Mouse (Mus musculus): Measurements from ENCODE around the gene Ino80b.

Ino80b gene

DNA sequence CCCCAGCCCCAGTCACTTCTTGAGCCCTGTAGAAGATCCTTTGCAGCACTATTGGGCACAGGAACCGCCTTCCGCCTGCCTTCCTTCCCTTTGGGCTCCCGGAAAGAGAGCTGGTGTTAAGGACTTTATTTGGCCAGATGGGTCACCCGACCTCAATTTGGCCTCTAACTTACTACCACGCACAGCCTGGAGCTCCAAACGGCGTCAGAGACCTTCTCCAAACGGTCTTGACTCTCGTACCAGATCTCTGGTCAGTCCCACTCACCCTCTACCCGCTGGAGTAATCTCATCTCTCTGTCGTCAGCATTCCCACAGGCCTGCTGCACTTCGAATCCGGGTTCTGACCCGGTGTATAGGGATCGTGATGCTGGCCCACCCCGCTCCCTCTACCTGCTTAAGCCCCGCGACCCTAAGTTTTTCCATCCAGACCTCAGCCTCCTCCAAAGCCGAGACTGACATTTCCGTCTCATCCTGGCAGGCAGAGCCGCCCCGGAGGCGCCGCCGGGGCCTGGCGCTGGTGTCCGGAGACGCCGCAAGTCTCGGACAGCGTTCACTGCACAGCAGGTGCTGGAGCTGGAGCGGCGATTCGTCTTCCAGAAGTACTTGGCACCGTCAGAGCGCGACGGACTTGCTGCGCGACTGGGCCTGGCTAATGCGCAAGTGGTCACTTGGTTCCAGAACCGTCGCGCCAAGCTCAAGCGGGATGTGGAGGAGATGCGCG, 37.9 kb downstream of the Ino80b start:
- DNase-seq (ENCODE audit: extremely low spot score, low spot score) = peak; percentile 63

DNA sequence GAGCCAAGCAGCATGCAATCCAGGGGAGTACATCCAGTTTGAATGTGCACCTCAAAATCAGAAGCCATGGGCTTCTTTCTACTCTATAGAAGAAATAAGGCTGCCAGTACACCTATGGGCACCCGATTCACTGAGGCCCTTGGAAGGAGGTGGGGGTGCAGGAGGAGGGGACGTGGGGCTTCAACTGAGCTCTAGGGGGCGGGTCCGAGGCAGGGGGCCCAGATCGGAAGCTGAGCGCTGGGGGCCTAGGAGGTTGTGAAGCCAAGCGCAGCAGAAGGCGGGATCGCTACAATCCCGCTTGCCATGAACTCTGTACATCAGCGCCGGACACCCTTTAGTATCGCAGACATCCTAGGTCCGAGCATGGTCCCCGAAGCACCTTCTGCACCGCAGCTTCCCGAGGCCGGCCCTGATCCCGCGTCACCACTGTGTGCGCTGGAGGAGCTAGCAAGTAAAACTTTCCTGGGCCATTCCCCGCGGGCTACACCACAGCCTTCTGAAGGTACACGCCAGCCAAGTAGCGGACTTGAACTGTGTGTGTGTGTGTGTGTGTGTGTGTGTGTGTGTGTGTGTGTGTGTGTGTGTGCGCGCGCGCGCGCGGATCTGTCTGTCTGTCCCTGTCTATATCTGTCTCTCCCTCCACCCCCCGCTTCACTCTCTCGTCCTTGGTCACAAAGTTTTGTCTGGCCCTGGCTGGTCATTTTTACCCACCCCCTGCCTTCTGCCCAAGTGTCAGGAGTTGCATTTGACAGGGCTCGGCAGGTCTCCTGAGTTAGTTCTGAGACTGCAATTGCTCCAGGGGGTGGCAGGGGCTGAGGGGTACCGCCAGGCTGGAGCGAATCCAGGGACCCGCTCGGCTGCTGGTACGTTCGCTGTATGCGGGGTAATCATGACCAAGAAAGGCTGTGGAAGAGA, 38.9 kb downstream of the Ino80b start, which contains the start of gene Lbx2:
Lbx2 (plus strand) TSS at position 247 of the 915 bp plus-strand sequence.
- DNase-seq (ENCODE audit: extremely low spot score, low spot score) = peak; percentile 49

DNA sequence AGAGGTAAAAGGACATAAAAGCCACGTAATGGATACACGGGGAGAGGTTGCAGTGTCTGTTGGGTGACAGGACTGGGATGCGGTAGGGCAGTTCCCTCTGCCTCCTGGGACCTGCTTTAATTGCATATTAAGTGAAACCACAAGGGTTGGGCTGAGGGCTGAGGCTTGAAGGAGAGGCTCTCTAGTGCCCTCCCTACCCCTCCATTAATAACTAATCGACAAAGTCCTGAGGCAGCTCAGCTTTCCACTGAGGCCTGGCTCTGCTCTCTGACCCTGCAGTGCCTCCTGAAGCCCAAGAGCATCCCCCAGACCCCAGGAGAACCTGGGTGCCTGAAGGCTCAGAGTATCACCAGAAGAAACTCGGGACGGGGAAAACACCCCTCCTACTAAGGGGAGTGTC, 40.8 kb downstream of the Ino80b start:
- no peak for DNase-seq (ENCODE audit: extremely low spot score, low spot score)

DNA sequence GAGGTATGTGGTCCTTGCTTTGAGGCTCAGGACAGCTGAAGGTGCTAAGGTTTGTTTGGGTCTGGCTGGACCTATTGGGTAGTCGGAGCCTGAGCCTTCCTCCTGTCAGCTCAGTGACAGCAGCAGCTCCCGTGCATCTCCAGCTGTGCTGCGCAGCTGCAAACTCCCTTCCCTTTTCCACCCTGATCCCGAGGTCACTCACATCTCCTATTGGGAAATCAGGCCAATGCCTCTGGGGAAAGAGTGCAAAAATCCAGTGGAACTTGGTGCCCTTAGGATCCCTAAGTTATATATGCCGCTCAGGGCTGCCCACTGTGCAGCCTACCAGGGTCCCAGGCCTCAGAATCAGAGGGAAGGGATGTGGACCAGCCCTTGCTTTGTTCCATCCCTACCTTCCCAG, 41.7 kb downstream of the Ino80b start:
- no peak for DNase-seq (ENCODE audit: extremely low spot score, low spot score)

DNA sequence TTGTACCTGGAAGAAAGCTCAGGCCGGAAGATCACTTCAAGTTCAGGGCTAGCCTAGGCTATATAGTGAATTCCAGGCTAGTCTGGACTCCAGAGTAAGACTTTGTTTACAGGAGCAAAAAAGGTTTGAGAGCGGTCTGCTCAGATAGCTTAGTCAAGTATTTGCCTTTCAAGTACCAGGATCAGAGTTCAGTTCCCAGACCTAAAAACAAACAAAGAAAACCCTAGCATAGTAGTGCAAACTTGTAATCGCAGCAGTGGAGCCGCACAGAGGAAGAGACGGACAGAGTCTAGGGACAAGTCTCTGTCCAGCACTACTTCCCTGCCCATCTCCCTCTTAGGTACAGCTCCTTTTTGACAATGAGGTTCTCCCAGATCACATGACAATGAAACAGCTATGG, 45.0 kb downstream of the Ino80b start:
- DNase-seq (ENCODE audit: extremely low spot score, low spot score) = no peak

DNA sequence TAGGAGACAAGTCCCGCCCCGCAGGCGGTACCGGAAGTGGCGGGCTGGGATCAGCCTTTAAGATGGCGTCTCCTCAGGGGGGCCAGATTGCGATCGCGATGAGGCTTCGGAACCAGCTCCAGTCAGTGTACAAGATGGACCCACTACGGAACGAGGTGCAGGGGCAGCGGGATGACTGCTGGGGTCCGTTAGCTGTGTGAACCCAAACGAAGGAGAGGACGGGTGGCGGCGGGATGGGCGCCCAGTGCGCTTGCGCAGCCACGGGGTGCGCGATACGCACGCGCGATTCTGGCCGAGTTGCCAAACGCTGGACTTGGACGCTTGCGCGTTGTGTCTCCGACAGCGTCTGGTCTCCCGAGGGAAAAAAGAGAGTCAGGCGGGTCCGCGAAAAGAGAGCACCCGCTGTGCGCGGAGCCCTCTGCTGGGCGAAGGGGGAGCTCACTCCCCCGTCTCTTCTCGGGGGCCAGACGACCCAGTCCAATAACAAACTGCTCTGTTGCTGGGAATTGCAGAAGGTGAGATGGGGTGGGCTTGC, 46.8 kb downstream of the Ino80b start:
- DNase-seq (ENCODE audit: extremely low spot score, low spot score) = peak; percentile 100

DNA sequence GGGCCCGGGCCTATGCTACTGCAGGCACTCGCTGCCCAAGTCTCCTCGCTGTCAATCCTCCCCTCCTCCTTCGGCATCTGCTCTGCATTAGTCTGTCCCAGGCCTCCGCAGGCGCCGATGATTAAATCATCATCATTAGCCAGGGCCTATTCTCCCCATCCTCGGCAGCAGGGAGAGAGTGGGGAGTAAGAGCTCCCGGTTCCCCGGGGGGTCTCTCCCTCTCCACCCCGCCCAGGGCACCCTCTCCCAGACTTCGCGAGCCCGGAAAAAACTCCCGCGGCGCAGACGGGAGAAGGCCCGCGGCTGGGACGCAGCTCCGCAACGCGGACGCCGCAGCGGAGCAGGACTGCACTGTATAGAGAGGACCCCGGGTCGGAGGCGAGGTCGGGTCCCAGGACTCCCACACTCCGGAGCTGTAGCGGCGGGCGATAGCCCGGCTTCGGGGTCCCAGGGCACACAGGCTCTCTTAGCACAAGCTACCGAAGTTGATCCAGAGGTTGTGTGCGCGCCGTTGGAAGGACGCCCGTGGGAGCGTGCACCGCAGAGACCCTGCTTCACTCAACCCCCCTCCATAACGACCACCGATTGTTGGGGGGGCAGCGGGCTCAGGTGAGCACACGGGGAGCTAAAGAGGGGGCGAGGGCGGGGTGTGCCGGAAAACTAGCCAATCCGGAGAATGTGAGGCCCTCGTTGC, 47.5 kb downstream of the Ino80b start, which contains the start of gene Pcgf1:
Pcgf1 (plus strand) TSS at position 240 of the 694 bp plus-strand sequence.
- no peak for DNase-seq (ENCODE audit: extremely low spot score, low spot score)

DNA sequence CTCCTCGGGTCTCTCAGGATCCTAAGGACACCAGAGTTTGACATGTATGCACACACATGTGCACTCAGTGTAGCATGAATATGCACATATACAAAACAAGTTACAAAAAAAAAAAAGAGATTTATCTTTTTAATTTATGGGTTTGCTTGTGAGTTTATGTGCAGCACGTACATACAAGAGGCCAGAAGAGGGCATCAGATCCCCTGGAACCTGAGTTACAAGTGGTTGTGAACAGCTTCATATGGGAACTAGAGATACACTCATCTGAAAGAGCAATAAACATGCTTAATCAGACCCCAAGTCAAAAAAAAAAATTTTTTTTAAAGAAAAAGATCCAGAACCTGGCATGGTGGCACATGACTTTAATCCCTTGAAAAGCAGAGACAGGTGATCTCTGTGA, 50.3 kb downstream of the Ino80b start:
- no peak for DNase-seq (ENCODE audit: extremely low spot score, low spot score)
